Mouse (Mus musculus): ENCODE results near the gene Spryd3. TPM values are rescaled to one million over a fixed set of nuclear protein-coding genes. Genes with fewer than 3 reads are reported as not detected.
A peak's percentile ranks its signal among the peaks of the same experiment; 100 is the strongest.

The Spryd3 gene
- polyA plus RNA-seq, 1 experiment, result 20.8 TPM

DNA sequence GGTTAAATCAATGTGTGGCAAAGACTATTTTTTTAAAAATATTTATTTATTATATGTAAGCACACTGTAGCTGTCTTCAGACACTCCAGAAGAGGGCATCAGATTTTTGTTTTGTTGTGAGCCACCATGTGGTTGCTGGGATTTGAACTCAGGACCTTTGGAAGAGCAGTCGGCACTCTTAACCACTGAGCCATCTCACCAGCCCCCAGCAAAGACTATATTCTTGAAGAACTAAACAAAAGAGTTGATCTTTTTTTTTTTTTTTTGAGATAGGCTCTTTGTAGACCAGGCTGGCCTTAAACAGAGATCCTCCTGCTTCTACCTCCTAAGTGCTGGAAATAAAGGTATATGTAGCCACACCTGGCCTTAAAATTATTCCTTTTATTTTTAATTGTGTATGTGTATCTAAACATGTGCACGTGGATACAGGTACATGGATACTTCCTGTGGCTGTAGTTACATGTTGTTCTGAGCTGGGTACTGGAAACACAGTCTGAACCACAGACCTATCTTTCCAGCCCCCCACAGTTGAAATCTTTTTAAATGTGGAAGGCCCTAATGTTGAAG lies 58.8 kb downstream of the Spryd3 start:
- Histone ChIP-seq H3K27ac (ENCODE audit: insufficient read depth, low read depth, low read length) (no peak overlapping the region), H3K4me3 (ENCODE audit: insufficient read depth, low read length) (no peak overlapping the region), H3K4me1 (ENCODE audit: control insufficient read depth, insufficient read depth, low read length) (peaks cover 25% of the 10 kb centered on the region)
- TF ChIP-seq POLR2A (IDR thresholded peaks at IDR 0.05; ENCODE audit: borderline replicate concordance, low read depth, low read length) (no peak), CTCF (IDR thresholded peaks at IDR 0.05; ENCODE audit: low read depth, low read length) (no peak)

DNA sequence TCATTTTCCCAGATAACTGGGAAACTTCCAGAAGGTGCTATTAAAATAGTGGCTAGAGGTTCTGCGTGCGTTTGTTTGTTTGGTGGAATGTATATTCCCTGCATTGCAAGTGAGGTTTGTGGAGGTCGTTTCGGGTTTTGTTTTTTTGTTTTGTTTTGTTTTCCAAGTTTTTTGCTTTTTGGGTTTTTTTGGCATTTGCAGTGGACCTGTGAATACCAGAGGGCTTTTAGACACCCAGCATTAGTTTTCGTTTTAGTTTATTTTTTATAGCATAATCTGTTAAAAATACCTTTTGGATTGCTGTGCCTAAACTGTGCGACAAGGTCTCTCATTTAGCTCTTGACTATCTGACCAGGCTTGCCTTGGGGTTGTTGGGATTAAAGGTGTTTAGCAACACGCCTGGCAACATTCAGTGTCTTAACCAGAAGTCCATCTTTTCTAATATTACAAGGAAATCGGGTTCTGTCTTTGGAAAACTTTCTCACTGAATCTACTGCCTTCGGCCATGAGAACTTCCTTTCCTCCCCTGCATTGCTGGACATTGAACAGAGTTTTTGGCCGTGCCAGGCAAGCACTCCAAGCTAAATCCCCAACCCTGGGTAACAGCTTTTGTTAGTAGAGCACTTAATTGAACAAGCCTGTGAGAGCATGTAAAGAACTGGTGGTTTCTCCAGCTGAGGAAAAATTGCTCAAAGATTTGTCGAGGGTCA lies 61.0 kb downstream of the Spryd3 start:
- no peak for TF ChIP-seq POLR2A (IDR thresholded peaks at IDR 0.05; ENCODE audit: borderline replicate concordance, low read depth, low read length)
- no peak for TF ChIP-seq CTCF (IDR thresholded peaks at IDR 0.05; ENCODE audit: low read depth, low read length)
- peaks cover 24% of the 10 kb centered on the region for H3K4me1 ChIP-seq (ENCODE audit: control insufficient read depth, insufficient read depth, low read length)
- H3K4me3 ChIP-seq (ENCODE audit: insufficient read depth, low read length), result peak overlapping the region; percentile 91
- H3K27ac ChIP-seq (ENCODE audit: insufficient read depth, low read depth, low read length), result peak overlapping the region; percentile 83; the same call in 1 of the 2 replicates

DNA sequence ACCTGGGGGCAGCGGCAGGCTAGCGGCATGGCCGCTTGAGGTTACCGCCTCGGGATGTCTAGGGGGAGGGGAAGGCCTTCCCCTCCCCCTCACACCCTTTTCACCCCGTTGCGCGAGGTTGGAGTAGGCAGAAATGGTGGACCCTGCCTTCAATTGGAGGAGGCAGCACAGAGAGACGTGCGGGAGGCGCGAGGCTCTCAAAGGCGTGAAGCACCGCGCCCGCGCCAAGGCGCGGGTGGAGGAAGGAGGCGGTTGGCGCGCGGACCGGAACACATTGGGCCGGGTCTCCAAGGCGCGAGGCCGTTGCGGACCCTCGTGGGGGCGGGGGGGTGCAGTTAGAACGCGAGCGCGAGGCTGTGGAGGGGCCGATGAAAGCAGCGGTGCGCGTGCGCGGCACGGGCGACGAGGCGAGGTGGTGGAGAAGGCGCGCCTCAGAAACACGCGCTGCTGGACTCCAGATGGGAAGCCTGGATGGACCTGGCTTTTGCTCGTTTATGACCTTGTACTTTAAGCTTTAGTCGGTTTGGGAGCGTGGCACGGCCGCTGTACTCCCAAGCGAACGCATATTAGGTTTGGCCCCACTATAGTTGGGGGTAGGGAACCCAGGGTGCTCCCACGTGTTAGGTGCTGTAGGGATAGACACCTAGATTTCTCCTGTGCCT lies 61.8 kb downstream of the Spryd3 start:
- Histone ChIP-seq H3K4me1 (ENCODE audit: control insufficient read depth, insufficient read depth, low read length) (peaks cover 28% of the 10 kb centered on the region), H3K4me3 (ENCODE audit: insufficient read depth, low read length) (peak overlapping the region; percentile 91), H3K27ac (ENCODE audit: insufficient read depth, low read depth, low read length) (peak overlapping the region; percentile 83)
- no peak for TF ChIP-seq POLR2A (IDR thresholded peaks at IDR 0.05; ENCODE audit: borderline replicate concordance, low read depth, low read length)
- TF ChIP-seq CTCF (IDR thresholded peaks at IDR 0.05; ENCODE audit: low read depth, low read length), result no peak

DNA sequence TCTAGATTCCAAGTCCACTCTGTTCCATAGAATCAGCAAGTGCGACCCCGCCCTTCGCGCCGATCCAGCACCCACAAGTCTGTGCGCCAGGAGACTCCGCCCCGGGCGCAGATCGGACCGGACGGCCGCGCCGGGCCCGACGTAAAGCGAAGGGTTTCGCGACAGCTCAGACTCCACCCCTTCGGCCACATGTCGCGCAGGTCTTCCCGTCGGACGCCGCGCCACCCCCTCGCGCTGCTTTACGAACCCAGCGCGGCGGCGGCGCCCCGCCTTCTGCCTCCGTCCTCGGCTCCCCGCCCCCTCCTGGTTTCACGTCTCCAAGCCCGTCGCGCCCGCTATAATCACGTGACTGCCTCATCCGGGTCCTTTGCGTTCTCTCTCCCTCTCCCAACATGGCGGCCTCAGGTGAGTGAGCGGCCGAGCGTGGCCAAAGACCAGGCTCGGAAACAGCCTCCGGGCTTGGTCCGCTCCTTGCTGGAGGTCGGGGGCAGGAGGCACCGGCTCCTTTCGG lies 62.4 kb downstream of the Spryd3 start, which contains the start of gene Eif4b:
Gene Eif4b, plus strand, starts transcription at position 215 of the 511 bp plus-strand sequence.
- TF ChIP-seq POLR2A (IDR thresholded peaks at IDR 0.05; ENCODE audit: borderline replicate concordance, low read depth, low read length), result no peak
- no peak for TF ChIP-seq CTCF (IDR thresholded peaks at IDR 0.05; ENCODE audit: low read depth, low read length)
- H3K4me1 ChIP-seq (ENCODE audit: control insufficient read depth, insufficient read depth, low read length), result peaks cover 29% of the 10 kb centered on the region
- H3K4me3 ChIP-seq (ENCODE audit: insufficient read depth, low read length), result peak within 1 kb of the TSS; percentile 91

DNA sequence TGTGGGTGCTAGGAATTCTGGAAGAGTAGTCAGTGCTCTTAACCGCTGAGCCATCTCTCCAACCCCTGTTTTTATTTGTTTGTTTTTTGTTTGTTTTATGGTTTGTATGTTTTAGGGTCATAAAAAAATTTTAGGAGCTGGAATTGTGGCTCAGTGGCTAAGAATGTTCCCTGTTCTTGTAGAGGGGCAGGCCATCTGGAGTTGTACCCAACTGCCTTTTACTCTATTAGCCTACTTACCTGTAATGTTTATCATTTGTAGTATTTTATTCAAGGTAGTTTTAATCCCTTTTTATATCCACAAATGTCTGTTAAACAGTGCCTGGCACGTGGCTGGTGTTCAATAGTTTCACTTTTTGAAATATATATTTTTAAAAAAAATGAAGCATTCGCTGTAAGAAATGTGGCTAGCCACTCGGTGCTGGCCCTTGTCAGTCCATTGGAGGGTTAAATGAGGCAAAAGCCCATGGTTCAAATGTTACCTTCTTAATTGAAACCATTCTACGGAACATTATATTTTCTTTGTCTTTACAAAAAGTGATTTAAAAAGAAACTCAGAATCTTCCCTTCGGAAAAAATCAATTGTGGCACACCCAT lies 63.0 kb downstream of the Spryd3 start:
- H3K4me3 ChIP-seq (ENCODE audit: insufficient read depth, low read length), result peak overlapping the region; percentile 42
- H3K4me1 ChIP-seq (ENCODE audit: control insufficient read depth, insufficient read depth, low read length), result peaks cover 29% of the 10 kb centered on the region
- H3K27ac ChIP-seq (ENCODE audit: insufficient read depth, low read depth, low read length), result peak overlapping the region; percentile 39; the same call in 1 of the 2 replicates
- no peak for TF ChIP-seq CTCF (IDR thresholded peaks at IDR 0.05; ENCODE audit: low read depth, low read length)
- TF ChIP-seq POLR2A (IDR thresholded peaks at IDR 0.05; ENCODE audit: borderline replicate concordance, low read depth, low read length), result no peak

More for the DNA sequence above, 62.4 kb downstream of the Spryd3 start, which contains the start of gene Eif4b:
- H3K27ac ChIP-seq (ENCODE audit: insufficient read depth, low read depth, low read length), result peak within 1 kb of the TSS; percentile 83

DNA sequence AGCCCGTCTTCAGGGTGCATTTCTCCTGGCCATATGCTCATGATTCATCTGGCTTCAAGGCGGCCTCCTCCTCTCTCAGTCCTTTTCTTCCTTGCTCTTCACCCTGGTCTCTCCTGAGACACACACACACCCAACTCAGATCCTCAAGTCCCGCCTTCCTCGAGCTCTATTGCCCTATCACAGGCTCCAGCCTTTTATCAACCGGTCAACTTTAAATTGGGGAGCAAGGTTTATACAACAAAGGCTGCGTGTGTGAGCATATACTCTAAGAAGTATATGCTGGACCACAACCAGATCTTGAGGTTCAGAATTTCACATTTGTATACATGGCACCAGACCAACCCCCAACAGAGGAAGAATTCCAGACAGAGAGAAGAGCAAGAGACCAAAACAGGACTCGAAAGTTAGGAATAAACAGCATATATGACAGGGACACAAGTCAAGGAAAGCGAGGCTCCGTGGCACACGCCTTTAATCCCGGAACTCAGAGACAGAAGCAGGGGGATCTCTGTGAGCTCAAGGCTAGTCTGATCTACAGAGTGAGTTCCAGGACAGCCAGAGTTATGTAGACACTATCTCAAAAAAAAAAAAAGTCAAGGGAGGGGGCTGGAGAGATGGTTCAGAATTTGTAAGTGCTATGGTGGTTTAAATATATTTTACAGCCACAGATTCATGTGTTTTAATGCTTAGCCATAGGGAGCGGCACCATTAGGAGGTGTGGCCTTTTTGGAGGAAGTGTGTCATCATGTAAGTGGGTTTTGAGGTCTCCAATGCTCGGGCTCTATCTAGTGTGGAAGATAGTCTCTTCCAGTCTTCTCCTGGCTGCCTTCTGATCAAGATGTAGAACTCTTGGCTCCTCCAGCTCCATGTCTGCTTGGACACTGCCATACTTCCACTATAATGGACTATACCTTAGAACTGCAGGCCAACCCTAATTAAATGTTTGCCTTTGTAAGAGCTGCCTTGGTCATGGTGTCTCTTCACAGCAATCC lies 65.3 kb downstream of the Spryd3 start:
- no peak for TF ChIP-seq POLR2A (IDR thresholded peaks at IDR 0.05; ENCODE audit: borderline replicate concordance, low read depth, low read length)
- no peak for TF ChIP-seq CTCF (IDR thresholded peaks at IDR 0.05; ENCODE audit: low read depth, low read length)
- H3K4me3 ChIP-seq (ENCODE audit: insufficient read depth, low read length), result no peak overlapping the region
- peaks cover 23% of the 10 kb centered on the region for H3K4me1 ChIP-seq (ENCODE audit: control insufficient read depth, insufficient read depth, low read length)
- no peak overlapping the region for H3K27ac ChIP-seq (ENCODE audit: insufficient read depth, low read depth, low read length)

Other genes starting within 250 kb of the Spryd3 start
- not detected in 2 replicates for gene Krt76, start 243.3 kb downstream of the Spryd3 start, polyA plus RNA-seq (2012; ENCODE audit: insufficient read depth, insufficient read length, missing spikeins)
- gene Krt4, start 211.5 kb downstream of the Spryd3 start, polyA plus RNA-seq (2012; ENCODE audit: insufficient read depth, insufficient read length, missing spikeins), result not detected in 2 replicates
- gene Krt79, start 195.9 kb downstream of the Spryd3 start, polyA plus RNA-seq (2012; ENCODE audit: insufficient read depth, insufficient read length, missing spikeins), result not detected in 2 replicates
- not detected in 2 replicates for gene Krt78, start 181.9 kb downstream of the Spryd3 start, polyA plus RNA-seq (2012; ENCODE audit: insufficient read depth, insufficient read length, missing spikeins)
- gene Krt8, start 131.8 kb downstream of the Spryd3 start, polyA plus RNA-seq (2012; ENCODE audit: insufficient read depth, insufficient read length, missing spikeins), result not detected in 2 replicates
- gene Krt18, start 108.1 kb downstream of the Spryd3 start, polyA plus RNA-seq (2012; ENCODE audit: insufficient read depth, insufficient read length, missing spikeins), result not detected in 2 replicates
- 188 and 222 TPM in 2 replicates for gene Eif4b, start 62.5 kb downstream of the Spryd3 start, polyA plus RNA-seq (2012; ENCODE audit: insufficient read depth, insufficient read length, missing spikeins)
- 1.4 and 2.1 TPM in 2 replicates for gene Tns2, start 35.8 kb downstream of the Spryd3 start, polyA plus RNA-seq (2012; ENCODE audit: insufficient read depth, insufficient read length, missing spikeins)
- not detected in 2 replicates for gene Igfbp6, start 8.1 kb upstream of the Spryd3 start, polyA plus RNA-seq (2012; ENCODE audit: insufficient read depth, insufficient read length, missing spikeins)
- 0.50 TPM in 1 of 2 replicates, not detected in the other for gene Soat2, start 14.3 kb upstream of the Spryd3 start, polyA plus RNA-seq (2012; ENCODE audit: insufficient read depth, insufficient read length, missing spikeins)
- gene Zfp740, start 67.0 kb upstream of the Spryd3 start, polyA plus RNA-seq (2012; ENCODE audit: insufficient read depth, insufficient read length, missing spikeins), result 71.6 and 79.5 TPM in 2 replicates
- 60.4 and 60.5 TPM in 2 replicates for gene Csad, start 68.5 kb upstream of the Spryd3 start, polyA plus RNA-seq (2012; ENCODE audit: insufficient read depth, insufficient read length, missing spikeins)
- 32.3 and 35.8 TPM in 2 replicates for gene Itgb7, start 95.7 kb upstream of the Spryd3 start, polyA plus RNA-seq (2012; ENCODE audit: insufficient read depth, insufficient read length, missing spikeins)
- 29.8 and 30.4 TPM in 2 replicates for gene Rarg, start 121.3 kb upstream of the Spryd3 start, polyA plus RNA-seq (2012; ENCODE audit: insufficient read depth, insufficient read length, missing spikeins)
- not detected in 2 replicates for gene Gm9918, start 134.3 kb upstream of the Spryd3 start, polyA plus RNA-seq (2012; ENCODE audit: insufficient read depth, insufficient read length, missing spikeins)
- gene Mfsd5, start 143.2 kb upstream of the Spryd3 start, polyA plus RNA-seq (2012; ENCODE audit: insufficient read depth, insufficient read length, missing spikeins), result 71.6 and 78.4 TPM in 2 replicates
- gene Espl1, start 160.0 kb upstream of the Spryd3 start, polyA plus RNA-seq (2012; ENCODE audit: insufficient read depth, insufficient read length, missing spikeins), result 15.6 and 17.9 TPM in 2 replicates
- 542 and 550 TPM in 2 replicates for gene Pfdn5, start 189.9 kb upstream of the Spryd3 start, polyA plus RNA-seq (2012; ENCODE audit: insufficient read depth, insufficient read length, missing spikeins)
- 41.5 and 46.2 TPM in 2 replicates for gene Myg1, start 195.5 kb upstream of the Spryd3 start, polyA plus RNA-seq (2012; ENCODE audit: insufficient read depth, insufficient read length, missing spikeins)
- 35.7 and 39.7 TPM in 2 replicates for gene Aaas, start 214.5 kb upstream of the Spryd3 start, polyA plus RNA-seq (2012; ENCODE audit: insufficient read depth, insufficient read length, missing spikeins)
- 0.25 TPM in 1 of 2 replicates, not detected in the other for gene Sp7, start 230.9 kb upstream of the Spryd3 start, polyA plus RNA-seq (2012; ENCODE audit: insufficient read depth, insufficient read length, missing spikeins)

Measured in bone marrow macrophage, adult 2 months (primary cell).